Mouse (Mus musculus) midbrain, postnatal 0 days (tissue): ENCODE measurements at regions not wholly inside any gene's neighbourhood (a gene's known extent, or its start where the extent isn't known, plus 50 kb on each side); places are given as distances from the start of the nearest gene placed in this dataset.
A peak's percentile ranks its signal among the peaks of the same experiment; 100 is the strongest.

Source experiments
- ATAC-seq: fragments of 200-750 bp; cut with Nextera tagmentation; 2 replicates; pipeline ENCODE4 v1.8.0; 2017; ENCODE audit warnings: moderate number of reproducible peaks, mild to moderate bottlenecking, moderate TSS enrichment, moderate library complexity; ENCODE audit not compliant: low FRiP score
- DNase-seq: peaks from one replicate; pipeline ENCODE4 v3.0.0-alpha.2; 2015; ENCODE audit warnings: low spot score
- H3K27ac ChIP-seq: fragments of 300-500 bp; sonication (generic); 2 replicates; pipeline ENCODE4 v1.5.1; 2014; ENCODE audit warnings: low read depth, mild to moderate bottlenecking, low read length, mixed read lengths
- H3K27me3 ChIP-seq: fragments of 300-500 bp; sonication (generic); 2 replicates; pipeline ENCODE4 v1.6.1; 2014; ENCODE audit warnings: low read length, control low read depth, mixed read lengths; ENCODE audit not compliant: insufficient read depth
- H3K36me3 ChIP-seq: fragments of 300-500 bp; sonication (generic); 2 replicates; pipeline ENCODE4 v1.6.1; 2014; ENCODE audit warnings: low read length, control low read depth, mixed read lengths; ENCODE audit not compliant: insufficient read depth
- H3K4me1 ChIP-seq: fragments of 300-500 bp; sonication (generic); 2 replicates; pipeline ENCODE4 v1.6.1; 2014; ENCODE audit warnings: mild to moderate bottlenecking, control low read depth, antibody characterized with exemption, low read length, mixed read lengths; ENCODE audit not compliant: insufficient read depth
- H3K4me2 ChIP-seq: fragments of 300-500 bp; sonication (generic); 2 replicates; pipeline ENCODE4 v1.6.1; 2014; ENCODE audit warnings: low read depth, mild to moderate bottlenecking, low read length, mixed read lengths; ENCODE audit not compliant: poor library complexity, severe bottlenecking
- H3K4me3 ChIP-seq: fragments of 300-500 bp; sonication (generic); 2 replicates; pipeline ENCODE4 v1.5.1; 2014; ENCODE audit warnings: low read depth, mild to moderate bottlenecking, low read length, moderate library complexity
- H3K9ac ChIP-seq: fragments of 300-500 bp; sonication (generic); replicated peaks from 2 replicates; pipeline ENCODE4 v1.6.1; 2014; ENCODE audit warnings: mild to moderate bottlenecking, low read length, moderate library complexity, mixed read lengths; ENCODE audit not compliant: poor library complexity, severe bottlenecking
- H3K9me3 ChIP-seq: fragments of 300-500 bp; sonication (generic); 2 replicates; pipeline ENCODE4 v1.6.1; 2016; ENCODE audit warnings: low read length, control low read depth
- CTCF ChIP-seq: IDR thresholded peaks from 2 replicates; pipeline ENCODE4 v1.5.1; 2016; ENCODE audit warnings: antibody characterized with exemption, mild to moderate bottlenecking
- WGBS: fragments of 180-500 bp; shearing (Covaris S2); extraction: QIAGEN DNeasy Blood & Tissue Kit; methylation state at CpG from one replicate; pipeline ENCODE4 v1.1.7; 2014; 5-methylcytosine and 5-hydroxymethylcytosine counted together

DNA sequence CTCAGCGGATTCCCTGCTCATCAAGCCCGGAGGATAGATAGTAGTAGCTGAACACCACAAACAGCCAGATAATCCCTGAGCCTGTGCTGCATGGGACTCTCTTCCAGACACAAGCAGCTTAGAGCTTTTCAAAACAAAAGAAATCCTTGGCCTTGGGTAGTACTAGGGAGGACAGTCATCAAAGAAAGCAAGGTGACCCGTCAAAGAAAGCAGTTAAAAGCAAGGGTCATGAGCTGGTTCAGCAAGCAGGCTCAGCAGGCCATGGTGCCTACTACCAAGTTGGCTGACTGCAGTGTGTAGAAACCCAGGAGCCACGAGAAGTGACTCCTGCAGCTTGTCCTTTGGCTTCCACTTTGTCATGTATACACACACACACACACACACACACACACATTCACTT lies 477.1 kb upstream of the Mgmt start:
- no peak for ATAC-seq
- Histone ChIP-seq H3K27ac (no peak overlapping the region), H3K9ac (no peak overlapping the region), H3K4me2 (no peak overlapping the region), H3K27me3 (no peaks in the 10 kb centered on the region), H3K36me3 (no peaks in the 10 kb centered on the region), H3K9me3 (no peaks in the 10 kb centered on the region), H3K4me1 (no peaks in the 10 kb centered on the region), H3K4me3 (no peak overlapping the region)
- WGBS: 43% methylated on average over 4 of the region's 4 CpGs
- no peak for DNase-seq
- TF ChIP-seq CTCF: no peak

DNA sequence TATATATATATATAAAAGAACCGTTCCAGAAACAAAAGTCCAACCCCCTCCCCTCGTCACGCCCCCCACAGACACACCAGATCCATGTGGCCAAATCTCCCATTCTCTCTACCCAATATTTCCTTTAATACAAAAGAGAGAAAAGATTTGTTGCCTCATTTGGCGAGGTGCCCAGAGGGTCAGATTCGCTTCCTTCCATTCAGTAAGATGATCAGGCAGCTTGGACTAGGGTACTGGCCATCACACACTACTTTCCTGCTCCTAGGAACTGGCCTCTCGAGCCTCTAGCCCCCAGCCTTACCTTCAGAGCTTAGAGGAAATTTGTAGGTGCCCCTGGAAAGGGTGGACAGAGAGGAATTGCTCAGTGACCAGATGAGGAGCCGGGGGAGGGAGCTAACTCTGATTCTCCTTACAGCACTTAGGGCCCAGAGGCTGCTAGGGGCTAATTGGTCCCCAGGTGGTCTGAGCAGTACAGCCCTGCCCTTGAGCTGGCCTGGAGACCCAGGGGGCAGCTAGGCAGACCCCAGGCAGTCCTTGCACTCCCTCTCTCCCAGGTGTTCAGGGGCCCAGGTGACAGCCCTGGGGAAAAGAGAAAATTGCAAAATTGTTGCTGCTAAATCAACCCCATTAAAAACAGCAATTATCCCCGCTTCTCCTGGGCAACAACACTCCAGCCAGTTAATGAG lies 470.4 kb upstream of the Mgmt start:
- Histone ChIP-seq H3K27ac (no peak overlapping the region), H3K4me1 (no peaks in the 10 kb centered on the region), H3K9ac (no peak overlapping the region), H3K36me3 (no peaks in the 10 kb centered on the region), H3K9me3 (no peaks in the 10 kb centered on the region), H3K4me2 (no peak overlapping the region), H3K4me3 (no peak overlapping the region), H3K27me3 (no peaks in the 10 kb centered on the region)
- no peak for DNase-seq
- 65% methylated on average over 8 of the region's 8 CpGs for WGBS
- no peak for ATAC-seq
- no peak for TF ChIP-seq CTCF

DNA sequence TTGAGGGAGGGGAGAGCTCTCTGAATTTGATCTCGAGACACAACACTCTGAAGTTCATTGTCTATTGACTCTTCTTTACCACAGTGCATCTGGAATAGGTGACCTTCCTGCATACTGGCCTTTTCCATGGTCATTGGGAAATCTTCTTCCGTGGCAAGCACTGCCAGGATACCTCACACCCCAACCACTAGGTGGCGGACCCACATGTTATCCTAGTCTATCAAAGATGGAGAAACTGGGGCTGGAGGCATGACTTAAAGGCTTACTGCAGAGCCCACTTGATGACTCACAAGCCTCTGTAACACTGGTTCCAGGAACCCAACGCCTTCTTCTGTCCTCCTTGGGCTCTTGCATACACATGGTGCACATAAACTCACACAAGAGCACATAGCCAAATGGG lies 467.2 kb upstream of the Mgmt start:
- ATAC-seq (no peak), DNase-seq (no peak)
- 66% methylated on average over 4 of the region's 4 CpGs for WGBS
- Histone ChIP-seq H3K27me3 (no peaks in the 10 kb centered on the region), H3K9ac (no peak overlapping the region), H3K36me3 (no peaks in the 10 kb centered on the region), H3K27ac (no peak overlapping the region), H3K4me3 (no peak overlapping the region), H3K4me2 (no peak overlapping the region), H3K9me3 (no peaks in the 10 kb centered on the region), H3K4me1 (peaks cover 4% of the 10 kb centered on the region; the same call in 1 of the 2 replicates)
- TF ChIP-seq CTCF: peak; percentile 34

DNA sequence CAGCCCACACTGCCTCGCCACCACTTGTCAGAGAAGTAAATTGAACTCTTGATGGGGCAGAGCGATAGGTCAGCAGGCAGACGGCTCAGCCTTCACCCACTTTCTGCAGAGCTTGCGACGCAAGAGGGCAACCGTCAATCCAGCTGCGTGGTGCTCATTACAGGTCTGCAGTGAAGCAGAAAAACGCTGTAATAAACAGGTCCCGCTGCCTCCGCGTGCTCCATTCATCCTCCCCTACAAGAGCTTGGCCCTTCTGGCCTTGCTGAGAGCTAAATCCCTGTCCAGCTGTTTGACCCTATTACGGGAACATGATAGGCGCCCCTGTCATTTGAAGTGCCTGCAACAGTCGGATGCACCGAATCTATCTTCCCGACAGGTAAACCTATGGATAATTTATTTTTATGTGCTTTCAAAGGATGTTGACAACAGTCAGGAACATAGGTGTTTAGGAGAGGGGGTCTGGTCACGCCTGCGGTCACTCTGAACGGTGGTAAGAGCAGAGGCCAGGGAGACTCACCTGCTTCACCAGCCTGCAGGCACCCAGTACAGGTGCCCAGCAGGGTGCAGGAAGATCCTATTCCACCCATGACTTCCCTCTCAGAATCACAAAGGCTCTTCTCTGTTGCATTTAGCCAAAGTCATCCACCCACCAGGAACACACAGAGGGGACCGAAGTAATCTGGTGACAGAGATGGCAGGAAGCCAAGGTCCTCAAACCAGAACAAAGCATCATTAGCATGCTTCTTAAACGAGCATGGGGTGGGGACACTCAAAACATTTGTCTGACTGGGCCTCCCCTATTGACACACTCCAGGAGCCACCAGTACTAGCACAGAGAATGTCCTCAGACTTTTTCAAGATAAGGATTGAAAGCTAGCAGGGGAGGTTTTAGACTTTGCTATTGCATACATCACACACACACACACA lies 464.1 kb upstream of the Mgmt start:
- H3K27ac ChIP-seq: no peak overlapping the region
- H3K4me3 ChIP-seq: no peak overlapping the region
- ATAC-seq (no peak), DNase-seq (peak; percentile 34)
- no peak for TF ChIP-seq CTCF
- H3K9ac ChIP-seq: no peak overlapping the region
- no peak overlapping the region for H3K4me2 ChIP-seq
- H3K27me3 ChIP-seq: no peaks in the 10 kb centered on the region
- no peaks in the 10 kb centered on the region for H3K9me3 ChIP-seq
- no peaks in the 10 kb centered on the region for H3K36me3 ChIP-seq
- WGBS: 41% methylated on average over 21 of the region's 21 CpGs
- H3K4me1 ChIP-seq: peaks cover 4% of the 10 kb centered on the region; the same call in 1 of the 2 replicates

DNA sequence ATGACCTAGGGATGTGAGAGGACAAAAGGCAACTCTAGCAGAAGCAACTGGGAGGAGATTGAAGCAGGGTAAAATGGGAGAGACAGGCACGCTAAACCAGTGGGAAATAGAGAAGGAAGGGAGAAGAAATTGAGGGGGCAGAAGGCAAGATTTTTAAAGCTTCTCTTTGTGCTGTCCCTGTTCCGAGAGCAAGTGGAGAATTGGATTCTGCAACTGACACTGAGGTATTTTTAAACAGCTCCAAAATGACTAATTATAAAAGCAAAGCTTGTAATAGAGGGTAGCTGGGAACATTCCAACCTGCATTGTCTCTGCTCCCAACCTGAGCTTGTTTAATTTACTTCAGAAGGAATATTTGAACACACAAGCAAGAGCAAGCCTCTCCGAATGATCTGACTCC lies 460.7 kb upstream of the Mgmt start:
- no peak overlapping the region for H3K4me3 ChIP-seq
- DNase-seq: no peak
- no peaks in the 10 kb centered on the region for H3K9me3 ChIP-seq
- no peak for ATAC-seq
- peaks cover 4% of the 10 kb centered on the region; the same call in 1 of the 2 replicates for H3K4me1 ChIP-seq
- H3K36me3 ChIP-seq: no peaks in the 10 kb centered on the region
- no peak overlapping the region for H3K27ac ChIP-seq
- no peak for TF ChIP-seq CTCF
- no peak overlapping the region for H3K4me2 ChIP-seq
- 75% methylated on average over 3 of the region's 3 CpGs for WGBS
- no peak overlapping the region for H3K9ac ChIP-seq
- no peaks in the 10 kb centered on the region for H3K27me3 ChIP-seq

DNA sequence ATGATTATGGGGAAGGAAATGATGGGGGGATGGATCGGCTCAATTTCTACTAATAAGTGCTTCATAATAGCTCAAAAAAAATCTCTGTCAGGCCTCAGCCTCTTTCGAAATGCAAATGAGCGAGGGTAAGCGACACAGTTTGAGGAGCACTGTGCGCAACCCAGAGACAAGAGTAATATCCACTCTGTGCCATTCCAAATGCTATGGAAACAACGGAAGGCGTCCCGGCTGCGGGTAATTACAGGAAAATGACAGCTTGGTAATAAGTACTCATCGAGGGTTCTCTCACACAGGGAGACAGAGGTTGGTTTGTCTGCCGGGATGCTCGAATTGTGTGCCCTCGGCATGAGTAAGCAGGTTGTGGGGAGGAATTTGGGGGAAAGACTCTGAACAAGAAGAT lies 459.9 kb upstream of the Mgmt start:
- Histone ChIP-seq H3K4me3 (no peak overlapping the region), H3K9ac (no peak overlapping the region), H3K9me3 (no peaks in the 10 kb centered on the region), H3K27ac (no peak overlapping the region), H3K36me3 (no peaks in the 10 kb centered on the region), H3K4me1 (peaks cover 4% of the 10 kb centered on the region; the same call in 1 of the 2 replicates), H3K4me2 (no peak overlapping the region), H3K27me3 (no peaks in the 10 kb centered on the region)
- no peak for TF ChIP-seq CTCF
- no peak for DNase-seq
- no peak for ATAC-seq
- WGBS: 82% methylated on average over 13 of the region's 13 CpGs
